Mouse (Mus musculus): ENCODE measurements at regions not wholly inside any gene's neighbourhood (a gene's known extent, or its start where the extent isn't known, plus 50 kb on each side); places are given as distances from the start of the nearest gene placed in this dataset.

DNA sequence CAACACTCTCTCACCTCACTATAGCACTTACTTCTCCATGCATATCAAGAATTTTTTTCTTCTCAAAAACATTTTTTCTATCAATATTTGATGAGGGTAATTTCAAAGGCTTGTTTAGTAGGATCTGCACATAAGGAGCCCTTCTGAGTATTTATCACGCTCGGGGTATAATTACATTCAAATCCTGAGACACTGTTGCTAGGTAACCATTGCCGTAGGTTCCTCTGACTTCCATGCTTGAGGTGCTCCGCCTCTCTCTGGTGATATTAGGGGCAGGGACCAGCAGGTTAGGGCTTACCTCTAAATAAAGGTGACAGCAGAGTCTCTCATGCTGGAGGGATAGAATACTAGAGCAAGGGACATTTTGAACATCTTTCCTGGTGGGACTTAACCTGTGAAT, 54.4 kb upstream of the 9630041A04Rik start:
- Histone ChIP-seq H3K36me3 (ENCODE audit: control insufficient read depth, insufficient read depth, low read length, poor library complexity, severe bottlenecking) (no peaks in the 10 kb centered on the region), H3K27ac (ENCODE audit: insufficient read depth, low read length) (no peak overlapping the region), H3K9me3 (replicated peaks; ENCODE audit: control insufficient read depth, insufficient read depth, low read length, poor library complexity, severe bottlenecking) (no peaks in the 10 kb centered on the region; the same call in 1 of the 2 replicates), H3K27me3 (ENCODE audit: control insufficient read depth, insufficient read depth, low read length, poor library complexity, severe bottlenecking) (no peaks in the 10 kb centered on the region), H3K4me3 (ENCODE audit: low read depth, low read length) (no peak overlapping the region), H3K4me1 (ENCODE audit: control insufficient read depth, insufficient read depth, low read length) (no peaks in the 10 kb centered on the region), H3K9ac (ENCODE audit: low read depth, poor library complexity, severe bottlenecking) (no peak overlapping the region)
- no peak for TF ChIP-seq EP300 (IDR thresholded peaks at IDR 0.05; ENCODE audit: insufficient read depth, low read depth, low read length)
- no peak for TF ChIP-seq CTCF (IDR thresholded peaks at IDR 0.05; ENCODE audit: low read depth, low read length)

DNA sequence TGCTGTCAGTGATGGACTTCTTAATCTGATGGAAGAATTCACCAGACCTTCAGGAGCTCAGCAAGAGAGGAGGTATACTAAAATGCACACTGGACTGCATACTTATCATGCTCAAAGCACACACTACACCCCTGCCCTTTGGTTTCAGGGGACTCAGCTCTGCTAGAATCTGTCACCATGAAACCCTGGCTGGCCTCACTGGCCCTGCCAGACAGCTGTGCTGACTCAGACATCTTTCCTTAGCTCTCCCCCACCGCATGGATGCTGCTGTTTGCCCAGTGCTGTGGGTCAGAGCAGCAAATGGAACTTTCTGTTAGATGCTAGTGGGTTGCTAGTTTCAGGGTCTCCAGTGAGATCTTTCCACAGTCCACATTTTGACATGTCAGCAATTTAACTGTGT, 64.9 kb upstream of the 9630041A04Rik start:
- H3K36me3 ChIP-seq (ENCODE audit: control insufficient read depth, insufficient read depth, low read length, poor library complexity, severe bottlenecking): no peaks in the 10 kb centered on the region
- no peaks in the 10 kb centered on the region for H3K4me1 ChIP-seq (ENCODE audit: control insufficient read depth, insufficient read depth, low read length)
- H3K9ac ChIP-seq (ENCODE audit: low read depth, poor library complexity, severe bottlenecking): no peak overlapping the region
- no peaks in the 10 kb centered on the region for H3K9me3 ChIP-seq (replicated peaks; ENCODE audit: control insufficient read depth, insufficient read depth, low read length, poor library complexity, severe bottlenecking)
- H3K27ac ChIP-seq (ENCODE audit: insufficient read depth, low read length): no peak overlapping the region
- TF ChIP-seq EP300 (IDR thresholded peaks at IDR 0.05; ENCODE audit: insufficient read depth, low read depth, low read length) (no peak), CTCF (IDR thresholded peaks at IDR 0.05; ENCODE audit: low read depth, low read length) (no peak), POLR2A (IDR thresholded peaks at IDR 0.05; ENCODE audit: insufficient read depth, low read length) (no peak)
- H3K27me3 ChIP-seq (ENCODE audit: control insufficient read depth, insufficient read depth, low read length, poor library complexity, severe bottlenecking): no peaks in the 10 kb centered on the region
- H3K4me3 ChIP-seq (ENCODE audit: low read depth, low read length): no peak overlapping the region

DNA sequence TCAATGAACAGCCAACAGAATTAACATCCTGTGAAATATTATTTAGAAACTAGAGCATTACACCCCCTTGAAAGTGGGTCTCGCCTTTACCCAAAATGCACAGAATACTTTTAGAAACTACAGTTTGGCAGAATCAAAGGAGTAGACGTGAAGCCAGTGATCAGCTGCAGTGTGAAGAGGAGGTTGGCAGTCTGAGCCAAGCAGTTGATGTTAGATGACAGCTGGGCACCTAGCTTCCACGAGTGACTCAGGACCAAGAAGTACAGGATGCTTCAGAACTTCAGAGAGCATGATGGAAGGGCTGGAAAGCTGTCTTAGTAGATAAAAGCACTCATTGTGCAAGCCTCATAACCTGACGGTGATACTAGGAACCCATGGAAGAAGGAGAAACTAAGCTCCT, 65.6 kb upstream of the 9630041A04Rik start:
- Histone ChIP-seq H3K4me3 (ENCODE audit: low read depth, low read length) (no peak overlapping the region), H3K9ac (ENCODE audit: low read depth, poor library complexity, severe bottlenecking) (no peak overlapping the region), H3K27ac (ENCODE audit: insufficient read depth, low read length) (no peak overlapping the region), H3K4me1 (ENCODE audit: control insufficient read depth, insufficient read depth, low read length) (no peaks in the 10 kb centered on the region), H3K27me3 (ENCODE audit: control insufficient read depth, insufficient read depth, low read length, poor library complexity, severe bottlenecking) (no peaks in the 10 kb centered on the region), H3K9me3 (replicated peaks; ENCODE audit: control insufficient read depth, insufficient read depth, low read length, poor library complexity, severe bottlenecking) (no peaks in the 10 kb centered on the region), H3K36me3 (ENCODE audit: control insufficient read depth, insufficient read depth, low read length, poor library complexity, severe bottlenecking) (no peaks in the 10 kb centered on the region)
- TF ChIP-seq POLR2A (IDR thresholded peaks at IDR 0.05; ENCODE audit: insufficient read depth, low read length): no peak
- TF ChIP-seq CTCF (IDR thresholded peaks at IDR 0.05; ENCODE audit: low read depth, low read length): no peak
- TF ChIP-seq EP300 (IDR thresholded peaks at IDR 0.05; ENCODE audit: insufficient read depth, low read depth, low read length): no peak

DNA sequence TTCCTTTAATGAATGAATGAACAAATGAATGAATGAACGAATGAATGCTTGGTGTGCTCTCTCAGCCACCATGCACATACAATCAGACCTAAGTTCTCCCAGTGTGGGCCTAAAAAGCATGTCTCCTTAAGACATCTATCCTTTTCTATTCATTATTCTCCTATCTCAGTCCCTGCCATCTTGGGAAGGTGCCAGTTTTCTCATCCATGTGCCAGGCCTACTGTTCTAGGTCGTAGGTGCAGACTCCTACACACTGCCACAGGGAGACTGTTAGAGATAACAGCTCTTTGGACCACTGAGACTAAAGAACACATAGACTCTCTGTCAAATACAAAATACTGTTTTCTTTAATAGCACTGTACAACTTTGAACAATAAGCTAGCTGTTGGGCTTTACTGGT, 66.2 kb upstream of the 9630041A04Rik start:
- no peak for TF ChIP-seq POLR2A (IDR thresholded peaks at IDR 0.05; ENCODE audit: insufficient read depth, low read length)
- no peak for TF ChIP-seq EP300 (IDR thresholded peaks at IDR 0.05; ENCODE audit: insufficient read depth, low read depth, low read length)
- TF ChIP-seq CTCF (IDR thresholded peaks at IDR 0.05; ENCODE audit: low read depth, low read length): no peak
- Histone ChIP-seq H3K4me3 (ENCODE audit: low read depth, low read length) (no peak overlapping the region), H3K27ac (ENCODE audit: insufficient read depth, low read length) (no peak overlapping the region), H3K4me1 (ENCODE audit: control insufficient read depth, insufficient read depth, low read length) (no peaks in the 10 kb centered on the region), H3K9me3 (replicated peaks; ENCODE audit: control insufficient read depth, insufficient read depth, low read length, poor library complexity, severe bottlenecking) (no peaks in the 10 kb centered on the region), H3K9ac (ENCODE audit: low read depth, poor library complexity, severe bottlenecking) (no peak overlapping the region), H3K27me3 (ENCODE audit: control insufficient read depth, insufficient read depth, low read length, poor library complexity, severe bottlenecking) (no peaks in the 10 kb centered on the region), H3K36me3 (ENCODE audit: control insufficient read depth, insufficient read depth, low read length, poor library complexity, severe bottlenecking) (no peaks in the 10 kb centered on the region)

DNA sequence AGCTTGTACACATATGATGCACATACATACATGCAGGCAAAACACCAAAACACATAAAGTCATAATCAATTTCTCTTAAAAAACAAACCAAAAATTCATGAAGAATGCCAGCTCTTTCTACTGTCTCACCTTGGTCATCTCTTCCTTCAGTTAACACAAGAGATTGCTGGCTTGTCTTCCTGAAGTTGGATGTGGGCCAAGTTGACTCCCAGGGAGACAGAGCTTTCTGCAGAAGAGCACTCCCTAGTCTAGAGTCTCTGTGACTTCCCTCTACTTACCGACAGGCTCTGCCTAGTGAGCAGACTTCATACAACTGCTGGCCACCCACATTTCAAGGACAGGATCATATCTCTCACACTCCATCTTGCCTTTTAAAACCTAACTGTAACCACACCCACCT, 70.7 kb upstream of the 9630041A04Rik start:
- no peak for TF ChIP-seq POLR2A (IDR thresholded peaks at IDR 0.05; ENCODE audit: insufficient read depth, low read length)
- no peak for TF ChIP-seq EP300 (IDR thresholded peaks at IDR 0.05; ENCODE audit: insufficient read depth, low read depth, low read length)
- TF ChIP-seq CTCF (IDR thresholded peaks at IDR 0.05; ENCODE audit: low read depth, low read length): no peak
- H3K9ac ChIP-seq (ENCODE audit: low read depth, poor library complexity, severe bottlenecking): no peak overlapping the region
- H3K4me1 ChIP-seq (ENCODE audit: control insufficient read depth, insufficient read depth, low read length): no peaks in the 10 kb centered on the region
- no peaks in the 10 kb centered on the region for H3K9me3 ChIP-seq (replicated peaks; ENCODE audit: control insufficient read depth, insufficient read depth, low read length, poor library complexity, severe bottlenecking)
- no peaks in the 10 kb centered on the region for H3K27me3 ChIP-seq (ENCODE audit: control insufficient read depth, insufficient read depth, low read length, poor library complexity, severe bottlenecking)
- no peaks in the 10 kb centered on the region for H3K36me3 ChIP-seq (ENCODE audit: control insufficient read depth, insufficient read depth, low read length, poor library complexity, severe bottlenecking)
- no peak overlapping the region for H3K4me3 ChIP-seq (ENCODE audit: low read depth, low read length)
- no peak overlapping the region for H3K27ac ChIP-seq (ENCODE audit: insufficient read depth, low read length)

DNA sequence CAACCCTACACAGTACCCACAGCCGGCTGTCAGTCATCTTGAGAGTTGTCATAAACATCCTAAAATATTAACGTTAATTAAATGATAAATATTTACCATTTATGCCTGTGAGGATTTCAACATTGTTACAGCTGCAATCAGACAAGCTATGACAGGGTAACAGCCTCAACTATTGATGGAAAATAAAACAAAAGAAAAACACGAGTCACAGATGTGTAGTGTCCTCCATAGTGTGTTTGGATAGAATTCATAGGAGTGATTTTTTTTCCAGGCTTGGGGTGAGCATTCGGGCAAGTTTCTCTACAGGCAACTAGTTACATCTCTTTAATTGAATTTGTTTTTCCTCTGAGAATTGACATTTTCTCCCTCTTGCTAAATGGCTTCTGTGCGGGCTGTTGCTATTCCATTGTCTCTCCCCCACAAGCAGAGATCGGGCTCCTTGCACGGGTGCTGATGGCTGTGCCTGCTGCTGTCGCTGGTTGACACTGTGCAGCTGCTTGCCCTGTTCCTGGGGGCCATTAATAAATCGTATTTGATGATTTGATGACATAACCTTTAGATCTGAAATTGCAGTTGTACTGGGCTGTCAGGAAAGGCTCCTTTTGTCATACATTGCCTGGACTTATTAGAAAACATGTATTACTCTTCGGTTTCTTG, 120.6 kb upstream of the 9630041A04Rik start:
- no peaks in the 10 kb centered on the region for H3K27me3 ChIP-seq (ENCODE audit: control insufficient read depth, insufficient read depth, low read length, poor library complexity, severe bottlenecking)
- H3K4me1 ChIP-seq (ENCODE audit: control insufficient read depth, insufficient read depth, low read length): no peaks in the 10 kb centered on the region
- no peak overlapping the region for H3K27ac ChIP-seq (ENCODE audit: insufficient read depth, low read length)
- H3K9me3 ChIP-seq (replicated peaks; ENCODE audit: control insufficient read depth, insufficient read depth, low read length, poor library complexity, severe bottlenecking): no peaks in the 10 kb centered on the region
- H3K36me3 ChIP-seq (ENCODE audit: control insufficient read depth, insufficient read depth, low read length, poor library complexity, severe bottlenecking): no peaks in the 10 kb centered on the region
- no peak for TF ChIP-seq CTCF (IDR thresholded peaks at IDR 0.05; ENCODE audit: low read depth, low read length)
- no peak for TF ChIP-seq POLR2A (IDR thresholded peaks at IDR 0.05; ENCODE audit: insufficient read depth, low read length)
- TF ChIP-seq EP300 (IDR thresholded peaks at IDR 0.05; ENCODE audit: insufficient read depth, low read depth, low read length): no peak
- no peak overlapping the region for H3K4me3 ChIP-seq (ENCODE audit: low read depth, low read length)
- H3K9ac ChIP-seq (ENCODE audit: low read depth, poor library complexity, severe bottlenecking): no peak overlapping the region

All from ES-Bruce4 (cell line).